Mouse (Mus musculus) neural tube, embryonic 11.5 days (tissue): ENCODE measurements around the gene Fam83g. TPM values are rescaled to one million over a fixed set of nuclear protein-coding genes. Genes with fewer than 3 reads are reported as not detected.
"Not testable (repeated sequence)": the region's sequence is repeated elsewhere in the genome, so short reads cannot be mapped to it uniquely, and the experiment has no call there.

ENCODE experiments used
- ATAC-seq: fragments of 200-750 bp; cut with Nextera tagmentation; 2 replicates; pipeline ENCODE4 v1.8.0; 2017; ENCODE audit warnings: moderate number of reproducible peaks, mild to moderate bottlenecking, moderate TSS enrichment, moderate library complexity; ENCODE audit not compliant: insufficient read depth, low FRiP score, low TSS enrichment
- DNase-seq: peaks from one replicate; pipeline ENCODE4 v3.0.0-alpha.2; 2015; ENCODE audit warnings: low spot score
- H3K27ac ChIP-seq: fragments of 300-500 bp; sonication (generic); 2 replicates; pipeline ENCODE4 v1.5.1; 2014; ENCODE audit warnings: low read depth, mild to moderate bottlenecking, low read length
- H3K27me3 ChIP-seq: fragments of 300-500 bp; sonication (generic); 2 replicates; pipeline ENCODE4 v1.6.1; 2014; ENCODE audit warnings: mild to moderate bottlenecking, low read length, mixed read lengths; ENCODE audit not compliant: control insufficient read depth, insufficient read depth
- H3K36me3 ChIP-seq: fragments of 300-500 bp; sonication (generic); 2 replicates; pipeline ENCODE4 v1.6.1; 2014; ENCODE audit warnings: mild to moderate bottlenecking, low read length, moderate library complexity, mixed read lengths; ENCODE audit not compliant: control insufficient read depth, insufficient read depth
- H3K4me1 ChIP-seq: fragments of 300-500 bp; sonication (generic); 2 replicates; pipeline ENCODE4 v1.6.1; 2014; ENCODE audit warnings: low read length, mixed read lengths; ENCODE audit not compliant: control insufficient read depth, insufficient read depth
- H3K4me2 ChIP-seq: fragments of 300-500 bp; sonication (generic); 2 replicates; pipeline ENCODE4 v1.6.1; 2014; ENCODE audit warnings: low read depth, mild to moderate bottlenecking, moderate library complexity
- H3K4me3 ChIP-seq: fragments of 300-500 bp; sonication (generic); 2 replicates; pipeline ENCODE4 v1.5.1; 2014; ENCODE audit warnings: low read depth, low read length
- H3K9ac ChIP-seq: fragments of 300-500 bp; sonication (generic); 2 replicates; pipeline ENCODE4 v1.6.1; 2014; ENCODE audit warnings: mild to moderate bottlenecking, low read length
- H3K9me3 ChIP-seq: fragments of 300-500 bp; sonication (generic); 2 replicates; pipeline ENCODE4 v1.6.1; 2016; ENCODE audit warnings: low read length; ENCODE audit not compliant: control insufficient read depth
- WGBS: fragments of 180-500 bp; shearing (Covaris S2); extraction: QIAGEN DNeasy Blood & Tissue Kit; methylation state at CpG from one replicate; pipeline ENCODE4 v1.1.7; 2014; 5-methylcytosine and 5-hydroxymethylcytosine counted together
- polyA plus RNA-seq: library from polyadenylated mRNA; unstranded; fragments of >200 nt; fragmentation: Nextera tagmentation; extraction: Ambion mirVana; gene quantifications from 2 replicates; pipeline ENCODE4 v1.2.1, GENCODE M21; 2014

The Fam83g gene
- polyA plus RNA-seq = 0.49 and 0.78 TPM in 2 replicates

DNA sequence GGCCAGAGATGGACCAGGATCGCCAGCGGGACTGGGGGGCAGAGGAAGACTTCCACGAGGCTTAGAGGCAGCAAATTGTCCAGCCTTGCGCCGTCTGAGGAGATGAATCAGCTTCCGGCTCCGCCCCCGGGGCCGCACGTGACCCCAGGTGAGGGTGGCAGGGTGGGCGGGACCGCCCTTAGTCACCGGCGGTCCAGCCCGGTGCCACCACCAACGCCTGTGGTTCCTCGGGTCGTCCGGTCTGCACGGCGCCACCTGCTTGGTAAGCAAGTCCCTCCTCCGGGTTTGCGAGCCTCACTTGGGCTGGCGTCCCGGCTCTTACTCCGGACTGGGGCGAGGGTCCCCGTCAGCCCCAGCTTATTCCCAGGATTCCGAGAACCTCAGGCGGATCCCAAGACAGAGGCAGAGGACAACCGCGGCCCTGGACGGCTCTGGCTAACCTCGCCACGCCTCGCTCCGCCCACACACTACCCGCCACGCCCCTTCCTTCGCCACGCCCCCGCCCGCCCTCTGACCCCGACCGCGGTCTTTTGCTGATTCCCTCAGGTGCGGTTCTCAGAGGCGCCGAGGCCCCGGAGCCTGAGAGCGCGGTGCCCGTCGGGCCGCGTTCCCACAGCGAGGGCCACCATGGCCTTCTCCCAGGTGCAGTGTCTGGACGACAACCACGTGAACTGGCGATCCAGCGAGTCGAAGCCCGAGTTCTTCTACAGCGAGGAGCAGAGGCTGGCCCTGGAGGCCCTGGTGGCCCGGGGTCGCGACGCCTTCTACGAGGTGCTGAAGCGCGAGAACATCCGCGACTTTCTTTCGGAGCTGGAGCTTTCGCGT is at the start of gene Fam83g:
TSS of gene Fam83g (plus strand) at position 185 of the 825 bp plus-strand sequence.
- no peaks in the 10 kb centered on the region for H3K9me3 ChIP-seq
- ATAC-seq = no peak

DNA sequence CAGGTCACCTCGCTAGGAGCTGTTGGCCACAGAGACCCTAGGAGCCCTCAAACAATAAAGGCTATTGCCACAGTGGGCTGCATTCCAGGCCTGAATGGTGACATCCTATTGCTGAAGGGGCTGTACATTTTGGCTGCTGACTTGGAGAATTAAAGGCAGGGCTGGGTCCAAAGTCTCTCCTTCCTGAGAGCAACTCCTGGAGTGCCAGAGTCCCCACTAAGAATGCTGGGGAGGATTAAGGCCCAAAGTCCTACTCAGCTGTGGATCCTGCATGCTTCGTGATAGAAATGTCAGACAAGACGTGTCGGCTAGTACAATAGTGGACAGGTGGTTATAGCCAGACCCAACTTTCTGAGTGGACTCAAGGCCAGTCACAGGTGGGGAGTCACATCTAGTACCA is 47.6 kb upstream of the Fam83g start:
- H3K36me3 ChIP-seq, H3K4me1 ChIP-seq, H3K4me2 ChIP-seq, H3K9ac ChIP-seq, DNase-seq, H3K9me3 ChIP-seq, H3K27ac ChIP-seq, ATAC-seq, H3K4me3 ChIP-seq, H3K27me3 ChIP-seq: not testable (repeated sequence)
- 95% methylated on average over 3 of the region's 4 CpGs for WGBS

More for the DNA sequence above, at the start of gene Fam83g:
- under 1% methylated on average over 76 of the region's 76 CpGs for WGBS
- no peak within 1 kb of the TSS for H3K27ac ChIP-seq
- peak within 1 kb of the TSS; percentile 26; the same call in 1 of the 2 replicates for H3K9ac ChIP-seq
- H3K27me3 ChIP-seq = peaks cover 29% of the 10 kb centered on the region
- peak within 1 kb of the TSS; percentile 29 for H3K4me3 ChIP-seq
- peak within 1 kb of the TSS; percentile 52 for H3K4me2 ChIP-seq
- no peaks in the 10 kb centered on the region for H3K36me3 ChIP-seq
- 0 out of 2 replicates have a peak, but pooled peaks cover 4% of the 10 kb centered on the region for H3K4me1 ChIP-seq
- peak; percentile 52 for DNase-seq

DNA sequence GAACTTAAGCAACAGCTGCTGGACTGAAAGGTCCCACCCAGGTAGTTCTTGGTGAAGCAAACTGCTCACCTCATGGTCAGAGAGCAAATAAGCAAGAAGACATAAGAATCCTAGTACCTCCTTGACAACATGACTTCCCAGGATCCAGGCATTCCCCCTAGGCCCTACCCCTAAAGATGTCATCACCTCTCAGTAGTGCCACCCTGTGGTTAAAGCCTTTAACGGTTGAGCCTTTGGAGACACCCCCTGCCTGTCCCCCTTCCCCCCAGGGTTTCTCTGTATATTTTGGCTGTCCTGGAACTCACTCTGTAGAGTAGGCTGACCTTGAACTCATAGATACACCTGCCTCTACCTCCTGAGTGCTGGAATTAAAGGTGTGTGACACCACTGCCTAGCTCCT is 46.5 kb upstream of the Fam83g start:
- no peak overlapping the region for H3K27ac ChIP-seq
- no peaks in the 10 kb centered on the region; the same call in 1 of the 2 replicates for H3K9me3 ChIP-seq
- ATAC-seq (no peak), DNase-seq (no peak)
- H3K36me3 ChIP-seq = no peaks in the 10 kb centered on the region
- no peaks in the 10 kb centered on the region for H3K4me1 ChIP-seq
- H3K4me3 ChIP-seq = no peak overlapping the region
- no peak overlapping the region for H3K4me2 ChIP-seq
- no peak overlapping the region for H3K9ac ChIP-seq
- no peaks in the 10 kb centered on the region for H3K27me3 ChIP-seq
- 50% methylated on average over 1 of the region's 1 CpGs for WGBS

DNA sequence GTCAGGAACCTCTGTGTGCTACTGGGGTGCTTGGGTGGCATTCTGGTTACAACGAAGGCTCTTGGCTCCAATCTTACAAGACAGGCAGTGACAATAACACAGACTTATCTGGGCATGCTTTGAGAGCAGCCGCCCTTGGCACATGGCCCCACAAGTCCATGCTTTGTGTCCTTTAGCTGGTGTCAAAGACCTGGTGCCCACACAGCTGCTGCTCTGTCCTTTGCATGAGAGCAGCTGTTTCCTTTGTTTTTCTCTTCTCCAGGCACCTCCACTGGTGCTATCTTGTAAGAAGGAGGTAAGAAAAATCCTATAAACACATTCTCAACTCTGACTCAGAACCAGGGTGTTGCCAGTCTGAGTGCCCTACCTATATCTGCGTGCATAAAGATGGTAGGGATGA is 46.0 kb upstream of the Fam83g start:
- no peaks in the 10 kb centered on the region; the same call in 1 of the 2 replicates for H3K9me3 ChIP-seq
- 83% methylated on average over 3 of the region's 3 CpGs for WGBS
- no peak for DNase-seq
- ATAC-seq = no peak
- no peak overlapping the region for H3K27ac ChIP-seq
- no peaks in the 10 kb centered on the region for H3K36me3 ChIP-seq
- no peak overlapping the region for H3K4me3 ChIP-seq
- no peaks in the 10 kb centered on the region for H3K4me1 ChIP-seq
- H3K4me2 ChIP-seq = no peak overlapping the region
- H3K27me3 ChIP-seq = no peaks in the 10 kb centered on the region
- H3K9ac ChIP-seq = no peak overlapping the region

DNA sequence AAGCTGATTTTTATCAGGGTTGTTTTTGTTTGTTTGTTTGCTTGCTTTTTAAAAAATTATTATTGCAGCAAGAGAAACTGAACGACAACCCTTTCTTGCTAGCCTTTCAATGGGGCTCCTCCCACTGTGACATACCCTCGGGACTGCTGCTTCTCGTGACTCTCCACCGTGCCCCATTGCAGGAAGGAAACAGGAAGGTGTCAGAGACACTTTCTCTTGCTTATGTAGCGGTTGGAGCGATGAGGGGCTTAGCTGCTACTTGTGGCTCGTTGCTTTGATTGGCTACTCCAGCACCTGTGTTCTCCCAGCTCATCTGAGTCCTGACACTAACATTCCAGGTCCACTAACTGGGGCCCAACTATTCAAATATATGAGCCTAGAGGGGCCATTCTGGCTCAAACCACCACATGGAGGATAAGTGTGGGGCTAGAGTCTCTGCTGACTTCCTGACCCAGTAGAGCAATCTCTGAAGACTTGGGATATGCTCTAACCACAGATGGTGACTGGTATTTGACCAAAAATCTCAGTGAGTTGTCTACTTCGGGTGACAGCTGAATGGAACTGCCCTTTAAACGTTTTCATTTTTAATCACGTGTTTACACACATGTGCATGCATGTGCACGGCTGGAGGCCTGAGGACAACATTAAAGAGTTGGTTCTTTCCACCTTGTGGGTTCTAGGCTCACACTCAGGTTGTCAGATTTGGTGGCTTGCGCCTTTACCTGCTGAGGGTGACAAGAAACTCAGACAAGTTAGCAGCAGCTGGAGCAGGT is 44.9 kb upstream of the Fam83g start:
- no peaks in the 10 kb centered on the region for H3K4me1 ChIP-seq
- no peaks in the 10 kb centered on the region; the same call in 1 of the 2 replicates for H3K9me3 ChIP-seq
- ATAC-seq = no peak
- no peaks in the 10 kb centered on the region for H3K27me3 ChIP-seq
- no peak overlapping the region for H3K4me3 ChIP-seq
- no peak overlapping the region for H3K4me2 ChIP-seq
- H3K9ac ChIP-seq = no peak overlapping the region
- no peak overlapping the region for H3K27ac ChIP-seq
- no peak for DNase-seq
- WGBS = 84% methylated on average over 12 of the region's 12 CpGs
- no peaks in the 10 kb centered on the region for H3K36me3 ChIP-seq

DNA sequence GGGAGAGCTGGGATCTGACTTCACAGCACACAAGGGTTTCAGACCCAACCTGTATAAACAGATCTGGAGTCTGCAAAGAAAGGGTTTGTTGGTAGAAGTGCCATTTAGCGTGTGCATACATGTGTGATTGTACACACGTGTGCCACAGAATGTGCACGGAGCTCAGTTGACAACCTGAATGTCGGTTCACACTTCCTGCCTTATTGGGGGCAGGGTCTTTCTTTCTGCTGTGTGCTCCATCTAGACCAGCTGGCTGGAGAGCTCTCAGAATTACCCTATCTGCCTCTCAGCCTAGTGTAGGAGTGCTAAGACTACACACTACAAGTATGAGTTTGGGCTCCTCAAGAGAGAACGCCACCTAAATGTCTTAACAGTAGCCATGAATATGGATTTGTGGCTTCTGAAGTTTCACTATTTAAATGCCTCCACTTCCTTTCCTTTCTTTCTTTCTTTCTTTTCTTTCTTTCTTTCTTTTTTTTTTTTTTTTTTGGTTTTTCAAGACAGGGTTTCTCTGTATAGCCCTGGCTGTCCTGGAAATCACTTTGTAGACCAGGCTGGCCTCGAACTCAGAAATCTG is 44.2 kb upstream of the Fam83g start:
- Histone ChIP-seq H3K4me3 (no peak overlapping the region), H3K36me3 (no peaks in the 10 kb centered on the region), H3K4me2 (no peak overlapping the region), H3K4me1 (no peaks in the 10 kb centered on the region), H3K9ac (no peak overlapping the region), H3K9me3 (no peaks in the 10 kb centered on the region; the same call in 1 of the 2 replicates), H3K27ac (no peak overlapping the region), H3K27me3 (no peaks in the 10 kb centered on the region)
- ATAC-seq (no peak), DNase-seq (no peak)
- WGBS = 95% methylated on average over 5 of the region's 6 CpGs

DNA sequence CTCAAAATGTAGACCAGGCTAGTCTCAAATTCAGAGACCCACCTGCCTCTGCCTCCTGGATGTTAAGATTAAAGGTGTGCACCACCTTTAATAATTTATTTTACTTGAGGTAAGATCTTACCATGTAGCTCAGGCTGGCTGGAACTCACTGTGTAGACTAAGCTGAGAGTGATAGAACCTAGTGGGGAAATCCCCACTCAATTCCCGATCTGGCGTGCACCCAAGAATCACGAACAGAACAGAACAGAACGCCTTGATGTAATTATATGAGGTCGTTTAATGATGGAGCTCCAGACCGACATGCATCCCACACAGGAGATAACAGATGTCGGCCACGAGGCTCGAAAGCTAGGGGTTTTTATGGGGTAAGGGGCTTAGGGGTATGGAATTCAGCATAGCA is 43.3 kb upstream of the Fam83g start:
- WGBS = 85% methylated on average over 9 of the region's 9 CpGs
- not testable (repeated sequence) for H3K9me3 ChIP-seq, H3K27ac ChIP-seq, H3K36me3 ChIP-seq, H3K9ac ChIP-seq, DNase-seq, H3K4me3 ChIP-seq, H3K4me1 ChIP-seq, H3K27me3 ChIP-seq, H3K4me2 ChIP-seq, ATAC-seq

DNA sequence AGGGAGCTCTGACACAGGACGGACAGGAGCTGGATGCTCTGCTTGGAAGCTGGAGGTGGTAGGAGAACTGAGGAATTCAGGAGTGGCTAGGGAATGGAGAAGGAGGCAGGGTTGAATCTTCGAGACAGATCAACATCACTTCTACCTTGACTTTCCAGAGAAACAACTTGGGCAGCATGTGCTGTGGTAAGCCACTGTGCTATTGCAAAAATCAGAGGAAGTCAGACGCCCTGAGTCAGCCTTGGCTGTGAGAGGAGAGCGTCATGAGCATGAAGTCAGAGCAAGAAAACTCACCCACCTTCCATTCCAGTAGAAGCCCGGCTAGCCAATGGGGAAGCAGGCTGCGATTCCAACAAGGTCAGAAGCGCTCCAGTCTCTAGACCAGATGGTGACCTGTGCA is 41.8 kb upstream of the Fam83g start:
- Histone ChIP-seq H3K4me1 (no peaks in the 10 kb centered on the region), H3K9ac (no peak overlapping the region), H3K4me2 (no peak overlapping the region), H3K4me3 (no peak overlapping the region), H3K36me3 (no peaks in the 10 kb centered on the region), H3K27me3 (no peaks in the 10 kb centered on the region), H3K9me3 (no peaks in the 10 kb centered on the region; the same call in 1 of the 2 replicates), H3K27ac (no peak overlapping the region)
- 82% methylated on average over 7 of the region's 7 CpGs for WGBS
- ATAC-seq (no peak), DNase-seq (no peak)
